Mouse (Mus musculus) liver, adult 2 months (tissue): ENCODE data around the gene Map4k5.

Source experiments
- CTCF ChIP-seq: fragments of 200-500 bp; IDR thresholded peaks from 2 replicates; pipeline ENCODE4 v1.5.1; 2011; ENCODE audit warnings: low read depth, low read length, control low read depth
- POLR2A ChIP-seq: fragments of 200-500 bp; IDR thresholded peaks from 2 replicates; pipeline ENCODE4 v1.6.1; 2011; ENCODE audit warnings: low read length, control low read depth; ENCODE audit not compliant: insufficient read depth; ENCODE audit errors: extremely low read depth

GRCm38 (mm10) chr12:69838376-69838775 lies 54.6 kb downstream of the Map4k5 start:
- no peak for TF ChIP-seq CTCF
- TF ChIP-seq POLR2A: no peak
